9 mouse cellular contexts compared by ENCODE assay signal in the genomic region with DNA sequence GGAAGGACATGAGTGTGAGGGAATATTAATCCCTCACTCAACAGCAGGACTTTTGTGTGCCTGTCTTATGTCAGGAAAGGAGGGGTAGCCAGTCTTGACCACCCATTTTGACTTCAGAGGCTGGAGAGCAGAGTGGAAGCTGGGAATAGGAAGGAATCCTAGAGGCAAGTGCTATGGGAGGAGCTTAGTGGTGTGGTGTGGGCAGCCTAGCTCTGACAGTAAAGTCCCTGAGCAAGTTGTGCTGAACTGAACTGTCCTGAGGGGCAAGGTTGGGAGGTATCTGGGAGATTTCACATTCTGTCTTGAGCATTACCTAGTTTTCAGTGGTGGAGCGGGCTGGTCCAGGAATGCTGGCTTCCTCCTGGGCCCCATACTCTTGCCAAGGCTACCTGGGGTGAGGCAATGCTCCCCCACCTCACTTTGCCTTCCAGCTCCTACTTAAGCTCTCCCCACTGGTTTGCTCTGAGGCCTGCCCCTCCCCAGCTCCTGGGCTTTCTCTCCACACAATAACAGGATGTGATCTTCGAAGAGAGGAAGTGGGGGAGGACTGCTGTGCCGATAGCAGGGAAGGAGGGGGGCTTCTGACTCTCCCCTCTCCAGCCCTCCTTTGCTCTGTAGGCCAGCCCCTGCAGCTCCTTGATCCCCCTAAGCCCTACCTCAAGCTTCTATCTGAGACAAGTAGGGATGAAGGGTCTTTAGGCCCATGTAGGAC. TPM values are rescaled to one million over a fixed set of nuclear protein-coding genes. Genes with fewer than 3 reads are reported as not detected.
DNase-seq lines count a peak whose midpoint lies in the region; ATAC-seq and TF ChIP-seq lines count a peak whose summit lies in the region.
"Had no signal": no experiment of that assay in that cellular context is flagged by ENCODE, and none has a peak within 500 bp of the region (broad histone marks: within the 10 kb centered on the region; RNA-seq: fewer than 3 reads in every experiment).

No protein-coding gene starts in this region.

- 34% methylated on average over 3 of the region's 3 CpGs for WGBS in hindbrain, embryonic 13.5 days
- WGBS in hindbrain, postnatal 0 days = 64% methylated on average over 3 of the region's 3 CpGs
- WGBS in heart, embryonic 10.5 days = 41% methylated on average over 3 of the region's 3 CpGs
- WGBS in limb, embryonic 13.5 days = 39% methylated on average over 3 of the region's 3 CpGs
- WGBS in stomach, postnatal 0 days = 43% methylated on average over 3 of the region's 3 CpGs

- H3K4me2 ChIP-seq in hindbrain, embryonic 13.5 days = no peak overlapping the region
- no peak overlapping the region for H3K4me2 ChIP-seq in hindbrain, postnatal 0 days (ENCODE audit: low read depth, low read length)
- H3K4me2 ChIP-seq in limb, embryonic 13.5 days (replicated peaks) = no peak overlapping the region
- H3K4me2 ChIP-seq in stomach, postnatal 0 days (replicated peaks; ENCODE audit: low read depth) = no peak overlapping the region

- H3K4me1 ChIP-seq in hindbrain, embryonic 13.5 days (replicated peaks) = peaks cover 20% of the 10 kb centered on the region
- peaks cover 12% of the 10 kb centered on the region for H3K4me1 ChIP-seq in hindbrain, postnatal 0 days (ENCODE audit: insufficient read depth, low read length)
- H3K4me1 ChIP-seq in heart, embryonic 10.5 days = peaks cover 22% of the 10 kb centered on the region
- peaks cover 5% of the 10 kb centered on the region; the same call in 1 of the 2 replicates for H3K4me1 ChIP-seq in limb, embryonic 13.5 days
- no peaks in the 10 kb centered on the region for H3K4me1 ChIP-seq in stomach, postnatal 0 days (replicated peaks; ENCODE audit: control insufficient read depth, insufficient read depth)

- no peak overlapping the region for H3K4me3 ChIP-seq in hindbrain, embryonic 13.5 days
- no peak overlapping the region for H3K4me3 ChIP-seq in hindbrain, postnatal 0 days (ENCODE audit: low read length)
- no peak overlapping the region for H3K4me3 ChIP-seq in heart, embryonic 10.5 days
- no peak overlapping the region for H3K4me3 ChIP-seq in limb, embryonic 13.5 days
- no peak overlapping the region for H3K4me3 ChIP-seq in stomach, postnatal 0 days (ENCODE audit: low read depth, low read length)

- no peaks in the 10 kb centered on the region for H3K9me3 ChIP-seq in hindbrain, embryonic 13.5 days
- H3K9me3 ChIP-seq in hindbrain, postnatal 0 days (ENCODE audit: low read length) = no peaks in the 10 kb centered on the region
- H3K9me3 ChIP-seq in heart, embryonic 10.5 days = no peaks in the 10 kb centered on the region
- H3K9me3 ChIP-seq in limb, embryonic 13.5 days = no peaks in the 10 kb centered on the region
- H3K9me3 ChIP-seq in stomach, postnatal 0 days (ENCODE audit: control insufficient read depth, low read length) = no peaks in the 10 kb centered on the region

- no peaks in the 10 kb centered on the region for H3K36me3 ChIP-seq in hindbrain, embryonic 13.5 days
- no peaks in the 10 kb centered on the region for H3K36me3 ChIP-seq in hindbrain, postnatal 0 days (ENCODE audit: insufficient read depth, low read length)
- no peaks in the 10 kb centered on the region for H3K36me3 ChIP-seq in heart, embryonic 10.5 days
- no peaks in the 10 kb centered on the region for H3K36me3 ChIP-seq in limb, embryonic 13.5 days
- H3K36me3 ChIP-seq in stomach, postnatal 0 days (ENCODE audit: control insufficient read depth, insufficient read depth, low read length) = no peaks in the 10 kb centered on the region

- no peak for ATAC-seq in hindbrain, embryonic 13.5 days (ENCODE audit: low FRiP score)
- ATAC-seq in hindbrain, postnatal 0 days = no peak
- ATAC-seq in limb, embryonic 13.5 days (ENCODE audit: low FRiP score, low read depth) = 0 out of 2 replicates have a peak, but pooled peaks have one; percentile 25
- no peak for ATAC-seq in stomach, postnatal 0 days (ENCODE audit: low FRiP score, low TSS enrichment)

- DNase-seq in hindbrain, postnatal 0 days (ENCODE audit: low spot score) = no peak
- no peak for DNase-seq in heart, embryonic 10.5 days (ENCODE audit: low spot score)
- DNase-seq in stomach, postnatal 0 days (ENCODE audit: low spot score) = no peak
- DNase-seq in cerebellum, postnatal 10 days = no peak
- DNase-seq in cerebellum, adult 11-12 months = no peak
- no peak for DNase-seq in B cell, adult 2 months

- no peak for TF ChIP-seq EP300 in stomach, postnatal 0 days (optimal IDR thresholded peaks at IDR 0.05)

- H3K27ac ChIP-seq in hindbrain, embryonic 13.5 days = 0 out of 2 replicates have a peak overlapping the region, but pooled peaks have one; percentile 12
- no peak overlapping the region for H3K27ac ChIP-seq in hindbrain, postnatal 0 days
- peak overlapping the region; percentile 60; the same call in 1 of the 2 replicates for H3K27ac ChIP-seq in heart, embryonic 10.5 days
- H3K27ac ChIP-seq in limb, embryonic 13.5 days = no peak overlapping the region
- H3K27ac ChIP-seq in stomach, postnatal 0 days (replicated peaks) = 0 out of 2 replicates have a peak overlapping the region, but pooled peaks have one; percentile 24

- H3K27me3 ChIP-seq in hindbrain, embryonic 13.5 days = peaks cover 32% of the 10 kb centered on the region
- no peaks in the 10 kb centered on the region for H3K27me3 ChIP-seq in hindbrain, postnatal 0 days (ENCODE audit: insufficient read depth, low read length)
- peaks cover 52% of the 10 kb centered on the region for H3K27me3 ChIP-seq in heart, embryonic 10.5 days (ENCODE audit: insufficient read depth, poor library complexity, severe bottlenecking)
- 0 out of 2 replicates have a peak, but pooled peaks cover 6% of the 10 kb centered on the region for H3K27me3 ChIP-seq in limb, embryonic 13.5 days
- no peaks in the 10 kb centered on the region for H3K27me3 ChIP-seq in stomach, postnatal 0 days (ENCODE audit: control insufficient read depth, insufficient read depth, low read length)

- H3K9ac ChIP-seq in hindbrain, embryonic 13.5 days = no peak overlapping the region
- H3K9ac ChIP-seq in hindbrain, postnatal 0 days (replicated peaks; ENCODE audit: low read length) = no peak overlapping the region
- H3K9ac ChIP-seq in limb, embryonic 13.5 days = no peak overlapping the region
- H3K9ac ChIP-seq in stomach, postnatal 0 days (ENCODE audit: low read length) = no peak overlapping the region

- no peak for TF ChIP-seq CTCF in hindbrain, postnatal 0 days (IDR thresholded peaks at IDR 0.05; ENCODE audit: low read depth)
- no peak for TF ChIP-seq CTCF in stomach, postnatal 0 days (IDR thresholded peaks at IDR 0.05; ENCODE audit: low read depth)

RNA-seq across cellular contexts. Expression of a gene that starts 13.1 kb away (rescaled TPM):
- polyA plus RNA-seq in hindbrain, embryonic 13.5 days (2015; fragmentation: Nextera tagmentation; extraction: Ambion mirVana) = 5.5 and 10.3 TPM in 2 replicates
- total RNA-seq in hindbrain, postnatal 0 days (2014; rRNA removed) = 0.58 and 5.2 TPM in 2 replicates
- polyA plus RNA-seq in hindbrain, postnatal 0 days (2015; fragmentation: Nextera tagmentation; extraction: Ambion mirVana) = 4.2 and 4.9 TPM in 2 replicates
- 19.5 and 29.4 TPM in 2 replicates for polyA plus RNA-seq in heart, embryonic 10.5 days (2016; fragmentation: Nextera tagmentation; extraction: Ambion mirVana)
- polyA plus RNA-seq in limb, embryonic 13.5 days (2015; fragmentation: Nextera tagmentation; extraction: Ambion mirVana) = 6.9 and 8.6 TPM in 2 replicates
- polyA plus RNA-seq in stomach, postnatal 0 days (2015; fragmentation: Nextera tagmentation; extraction: Ambion mirVana) = 255 and 279 TPM in 2 replicates

RNA-seq across cellular contexts. Expression of a gene that starts 19.1 kb away (rescaled TPM):
- polyA plus RNA-seq in hindbrain, embryonic 13.5 days (2015; fragmentation: Nextera tagmentation; extraction: Ambion mirVana) = 3.8 and 6.7 TPM in 2 replicates
- 18.1 and 19.4 TPM in 2 replicates for total RNA-seq in hindbrain, postnatal 0 days (2014; rRNA removed)
- 1.1 and 1.6 TPM in 2 replicates for polyA plus RNA-seq in hindbrain, postnatal 0 days (2015; fragmentation: Nextera tagmentation; extraction: Ambion mirVana)
- polyA plus RNA-seq in heart, embryonic 10.5 days (2016; fragmentation: Nextera tagmentation; extraction: Ambion mirVana) = 6.7 and 8.3 TPM in 2 replicates
- 1.3 and 1.6 TPM in 2 replicates for polyA plus RNA-seq in limb, embryonic 13.5 days (2015; fragmentation: Nextera tagmentation; extraction: Ambion mirVana)
- polyA plus RNA-seq in stomach, postnatal 0 days (2015; fragmentation: Nextera tagmentation; extraction: Ambion mirVana) = 0.16 and 0.19 TPM in 2 replicates

RNA-seq across cellular contexts. Expression of a gene that starts 58.7 kb away (rescaled TPM):
- 5.9 and 6.7 TPM in 2 replicates for polyA plus RNA-seq in hindbrain, embryonic 13.5 days (2015; fragmentation: Nextera tagmentation; extraction: Ambion mirVana)
- 20.7 and 25.9 TPM in 2 replicates for total RNA-seq in hindbrain, postnatal 0 days (2014; rRNA removed)
- 9.4 and 9.7 TPM in 2 replicates for polyA plus RNA-seq in hindbrain, postnatal 0 days (2015; fragmentation: Nextera tagmentation; extraction: Ambion mirVana)
- 0.10 and 0.21 TPM in 2 replicates for polyA plus RNA-seq in heart, embryonic 10.5 days (2016; fragmentation: Nextera tagmentation; extraction: Ambion mirVana)
- polyA plus RNA-seq in limb, embryonic 13.5 days (2015; fragmentation: Nextera tagmentation; extraction: Ambion mirVana) = 0.09 TPM in 1 of 2 replicates, not detected in the other
- polyA plus RNA-seq in stomach, postnatal 0 days (2015; fragmentation: Nextera tagmentation; extraction: Ambion mirVana) = 0.28 and 0.29 TPM in 2 replicates
- polyA plus RNA-seq: small intestine, adult 2 months had no signal

Comparison
In these comparisons a context has a peak if more than half of its experiments do, and no peak if none do; other contexts are left out.
1. H3K27ac ChIP-seq: peak in hindbrain, embryonic 13.5 days (single experiment), heart, embryonic 10.5 days (single experiment) and stomach, postnatal 0 days (single experiment); none in hindbrain, postnatal 0 days (single experiment) and limb, embryonic 13.5 days (single experiment).